Mouse (Mus musculus): ENCODE results near the gene F10. TPM values are rescaled to one million over a fixed set of nuclear protein-coding genes. Genes with fewer than 3 reads are reported as not detected.
A peak's percentile ranks its signal among the peaks of the same experiment; 100 is the strongest.

Gene F10
- polyA plus RNA-seq (2015; fragmentation: Nextera tagmentation; extraction: Ambion mirVana), result 1.1 and 1.9 TPM in 2 replicates

DNA sequence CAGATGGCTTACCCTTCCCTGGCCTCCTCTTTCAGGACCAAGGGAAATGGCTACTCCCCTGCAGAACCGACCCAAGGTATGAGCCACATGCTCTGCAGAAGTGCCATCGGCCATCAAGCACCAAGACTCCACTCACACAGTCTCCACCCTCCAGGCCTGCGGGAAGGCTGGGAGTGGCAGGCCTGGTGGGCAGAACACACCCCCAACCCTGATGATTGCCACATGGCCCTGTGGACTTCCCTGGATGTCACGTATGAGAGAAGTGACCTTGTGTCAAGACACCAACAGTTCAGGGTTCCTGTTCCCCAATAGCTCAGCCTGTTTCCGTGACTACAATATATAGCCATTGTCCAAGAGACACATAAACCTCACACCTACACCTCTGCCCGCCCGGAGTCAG is at the start of gene F10:
Gene F10, plus strand, starts transcription at position 294 of the 400 bp plus-strand sequence.
- Histone ChIP-seq H3K36me3 (ENCODE audit: control insufficient read depth, insufficient read depth, low read length) (no peaks in the 10 kb centered on the region), H3K4me1 (replicated peaks; ENCODE audit: control insufficient read depth, insufficient read depth) (no peaks in the 10 kb centered on the region), H3K4me2 (replicated peaks; ENCODE audit: low read depth) (no peak within 1 kb of the TSS), H3K4me3 (ENCODE audit: low read depth, low read length) (no peak within 1 kb of the TSS), H3K9me3 (ENCODE audit: control insufficient read depth, low read length) (no peaks in the 10 kb centered on the region), H3K27me3 (ENCODE audit: control insufficient read depth, insufficient read depth, low read length) (no peaks in the 10 kb centered on the region; the same call in 1 of the 2 replicates), H3K27ac (replicated peaks) (no peak within 1 kb of the TSS), H3K9ac (ENCODE audit: low read length) (no peak within 1 kb of the TSS)
- WGBS, result 67% methylated on average over 7 of the region's 7 CpGs
- DNase-seq (ENCODE audit: low spot score), result no peak
- TF ChIP-seq CTCF (IDR thresholded peaks at IDR 0.05; ENCODE audit: low read depth) (no peak), EP300 (optimal IDR thresholded peaks at IDR 0.05) (no peak)
- no peak for ATAC-seq (ENCODE audit: low FRiP score, low TSS enrichment)

DNA sequence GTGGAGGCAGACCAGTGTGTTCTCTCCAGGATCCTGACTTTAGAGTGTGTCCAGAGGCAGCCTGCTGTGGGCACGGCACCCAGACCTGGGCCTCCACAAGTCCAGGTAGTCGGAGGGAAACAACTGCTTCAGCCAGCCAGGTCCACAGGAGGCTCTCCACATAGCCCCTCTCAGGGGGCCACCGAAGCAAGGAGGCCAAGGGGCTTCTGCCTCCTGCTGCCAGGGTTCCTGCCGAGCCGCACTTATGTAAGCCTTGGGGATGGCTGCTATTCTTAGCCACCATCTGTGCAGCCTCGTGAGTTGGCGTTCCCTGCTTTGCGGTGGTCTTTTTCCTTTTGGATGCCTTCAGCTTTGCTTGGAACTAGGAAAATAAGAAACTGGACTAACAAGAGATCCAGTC is 49.5 kb upstream of the F10 start:
- DNase-seq (ENCODE audit: low spot score), result no peak
- Histone ChIP-seq H3K4me3 (ENCODE audit: low read depth, low read length) (no peak overlapping the region), H3K36me3 (ENCODE audit: control insufficient read depth, insufficient read depth, low read length) (no peaks in the 10 kb centered on the region), H3K4me1 (replicated peaks; ENCODE audit: control insufficient read depth, insufficient read depth) (no peaks in the 10 kb centered on the region), H3K27me3 (ENCODE audit: control insufficient read depth, insufficient read depth, low read length) (no peaks in the 10 kb centered on the region), H3K27ac (replicated peaks) (no peak overlapping the region), H3K9ac (ENCODE audit: low read length) (no peak overlapping the region), H3K4me2 (replicated peaks; ENCODE audit: low read depth) (no peak overlapping the region), H3K9me3 (ENCODE audit: control insufficient read depth, low read length) (no peaks in the 10 kb centered on the region)
- no peak for ATAC-seq (ENCODE audit: low FRiP score, low TSS enrichment)
- WGBS, result 82% methylated on average over 8 of the region's 8 CpGs
- TF ChIP-seq EP300 (optimal IDR thresholded peaks at IDR 0.05) (no peak), CTCF (IDR thresholded peaks at IDR 0.05; ENCODE audit: low read depth) (no peak)

- Histone ChIP-seq H3K36me3 (ENCODE audit: control insufficient read depth, insufficient read depth, low read length) (no peaks in the 10 kb centered on the region), H3K27ac (replicated peaks) (no peak overlapping the region), H3K4me3 (ENCODE audit: low read depth, low read length) (no peak overlapping the region), H3K9ac (ENCODE audit: low read length) (no peak overlapping the region), H3K4me1 (replicated peaks; ENCODE audit: control insufficient read depth, insufficient read depth) (no peaks in the 10 kb centered on the region), H3K9me3 (ENCODE audit: control insufficient read depth, low read length) (no peaks in the 10 kb centered on the region), H3K27me3 (ENCODE audit: control insufficient read depth, insufficient read depth, low read length) (no peaks in the 10 kb centered on the region), H3K4me2 (replicated peaks; ENCODE audit: low read depth) (no peak overlapping the region)
- TF ChIP-seq EP300 (optimal IDR thresholded peaks at IDR 0.05) (no peak), CTCF (IDR thresholded peaks at IDR 0.05; ENCODE audit: low read depth) (peak; percentile 57)
- DNase-seq (ENCODE audit: low spot score) (no peak), ATAC-seq (ENCODE audit: low FRiP score, low TSS enrichment) (no peak)
- 70% methylated on average over 13 of the region's 13 CpGs for whole genome bisulfite sequencing
Measured at GRCm38 (mm10) chr8:12988722-12989430, 48.2 kb upstream of the F10 start.

DNA sequence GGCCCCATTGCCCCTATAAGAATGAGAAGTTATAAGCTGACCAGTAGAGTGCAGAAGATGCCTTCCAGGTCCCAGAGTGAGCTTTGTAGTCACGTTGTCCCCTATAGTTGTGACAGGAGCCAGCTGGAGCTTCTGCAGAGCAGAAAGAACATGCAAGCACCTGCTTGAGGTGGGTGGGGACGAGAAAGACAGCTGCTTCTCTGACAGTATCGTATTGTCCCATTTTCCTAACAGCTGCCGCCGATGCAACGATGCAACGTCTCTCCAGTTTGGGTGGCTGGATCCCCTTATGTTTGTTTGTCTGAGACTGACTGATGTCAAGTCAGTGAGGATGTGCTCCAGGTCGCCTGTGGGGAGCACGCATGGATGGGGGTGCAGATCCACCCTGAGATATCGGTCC is 45.7 kb upstream of the F10 start:
- Histone ChIP-seq H3K27ac (replicated peaks) (no peak overlapping the region), H3K9me3 (ENCODE audit: control insufficient read depth, low read length) (no peaks in the 10 kb centered on the region), H3K36me3 (ENCODE audit: control insufficient read depth, insufficient read depth, low read length) (no peaks in the 10 kb centered on the region), H3K4me2 (replicated peaks; ENCODE audit: low read depth) (no peak overlapping the region), H3K4me1 (replicated peaks; ENCODE audit: control insufficient read depth, insufficient read depth) (no peaks in the 10 kb centered on the region), H3K9ac (ENCODE audit: low read length) (no peak overlapping the region), H3K27me3 (ENCODE audit: control insufficient read depth, insufficient read depth, low read length) (no peaks in the 10 kb centered on the region), H3K4me3 (ENCODE audit: low read depth, low read length) (no peak overlapping the region)
- 70% methylated on average over 10 of the region's 10 CpGs for WGBS
- no peak for DNase-seq (ENCODE audit: low spot score)
- no peak for ATAC-seq (ENCODE audit: low FRiP score, low TSS enrichment)
- TF ChIP-seq CTCF (IDR thresholded peaks at IDR 0.05; ENCODE audit: low read depth) (no peak), EP300 (optimal IDR thresholded peaks at IDR 0.05) (no peak)

DNA sequence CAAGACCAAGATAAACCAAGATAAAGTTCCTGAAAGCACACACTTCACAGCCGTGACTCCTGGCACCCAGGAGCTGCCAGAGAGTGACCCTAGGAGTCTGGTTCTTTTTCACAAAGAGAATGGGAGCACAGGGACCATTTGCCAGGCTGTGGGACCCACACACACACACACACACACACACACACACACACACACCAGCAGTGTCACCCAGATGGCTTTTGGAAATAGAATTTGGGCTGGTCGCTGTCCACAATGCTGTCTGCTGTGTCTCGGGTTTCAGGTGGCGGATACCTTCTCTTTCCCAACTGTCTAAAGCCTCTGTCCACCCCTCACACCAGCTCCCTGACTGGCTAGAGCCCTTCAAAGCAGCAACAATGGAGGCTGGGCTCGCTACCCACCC is 42.6 kb upstream of the F10 start:
- ATAC-seq (ENCODE audit: low FRiP score, low TSS enrichment) (no peak), DNase-seq (ENCODE audit: low spot score) (no peak)
- no peak for TF ChIP-seq CTCF (IDR thresholded peaks at IDR 0.05; ENCODE audit: low read depth)
- no peak for TF ChIP-seq EP300 (optimal IDR thresholded peaks at IDR 0.05)
- Histone ChIP-seq H3K9ac (ENCODE audit: low read length) (no peak overlapping the region), H3K27me3 (ENCODE audit: control insufficient read depth, insufficient read depth, low read length) (no peaks in the 10 kb centered on the region), H3K36me3 (ENCODE audit: control insufficient read depth, insufficient read depth, low read length) (no peaks in the 10 kb centered on the region; the same call in 1 of the 2 replicates), H3K27ac (replicated peaks) (no peak overlapping the region), H3K4me3 (ENCODE audit: low read depth, low read length) (no peak overlapping the region), H3K4me1 (replicated peaks; ENCODE audit: control insufficient read depth, insufficient read depth) (no peaks in the 10 kb centered on the region), H3K9me3 (ENCODE audit: control insufficient read depth, low read length) (no peaks in the 10 kb centered on the region), H3K4me2 (replicated peaks; ENCODE audit: low read depth) (no peak overlapping the region)
- WGBS, result 81% methylated on average over 5 of the region's 5 CpGs

DNA sequence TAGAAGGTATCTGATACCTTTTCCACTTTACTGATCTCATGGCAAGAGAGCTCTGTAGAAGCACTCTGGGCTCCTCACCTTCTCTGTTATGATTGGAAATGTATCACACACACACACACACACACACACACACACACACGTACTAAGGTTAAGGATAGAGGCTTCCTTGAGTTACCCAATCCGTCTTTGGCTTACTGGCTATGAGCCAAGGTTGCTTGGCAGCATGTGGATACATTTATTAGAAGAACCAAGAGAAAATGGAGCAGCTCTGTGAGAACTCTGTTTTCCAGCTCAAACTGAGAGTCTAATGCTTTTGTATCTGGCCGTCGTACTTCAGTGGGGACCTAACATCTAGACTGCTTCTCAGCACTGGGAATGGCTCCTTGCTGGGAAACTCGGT is 41.6 kb upstream of the F10 start:
- H3K36me3 ChIP-seq (ENCODE audit: control insufficient read depth, insufficient read depth, low read length), result no peaks in the 10 kb centered on the region; the same call in 1 of the 2 replicates
- WGBS, result 44% methylated on average over 5 of the region's 5 CpGs
- no peak overlapping the region for H3K4me3 ChIP-seq (ENCODE audit: low read depth, low read length)
- H3K27ac ChIP-seq (replicated peaks), result no peak overlapping the region
- H3K9ac ChIP-seq (ENCODE audit: low read length), result no peak overlapping the region
- no peak for ATAC-seq (ENCODE audit: low FRiP score, low TSS enrichment)
- DNase-seq (ENCODE audit: low spot score), result no peak
- H3K4me2 ChIP-seq (replicated peaks; ENCODE audit: low read depth), result no peak overlapping the region
- no peaks in the 10 kb centered on the region for H3K27me3 ChIP-seq (ENCODE audit: control insufficient read depth, insufficient read depth, low read length)
- H3K9me3 ChIP-seq (ENCODE audit: control insufficient read depth, low read length), result no peaks in the 10 kb centered on the region
- H3K4me1 ChIP-seq (replicated peaks; ENCODE audit: control insufficient read depth, insufficient read depth), result no peaks in the 10 kb centered on the region
- TF ChIP-seq CTCF (IDR thresholded peaks at IDR 0.05; ENCODE audit: low read depth) (no peak), EP300 (optimal IDR thresholded peaks at IDR 0.05) (no peak)

Data from stomach, postnatal 0 days (tissue).